Mouse (Mus musculus) kidney, adult 2 months (tissue): ENCODE data around the gene Plcxd2.
A peak's percentile ranks its signal among the peaks of the same experiment; 100 is the strongest.

Source experiments
- CTCF ChIP-seq: fragments of 200-500 bp; conservative IDR thresholded peaks from 2 replicates; pipeline ENCODE4 v1.5.1; 2011; ENCODE audit warnings: low read depth, mild to moderate bottlenecking, control low read depth, low read length, moderate library complexity, mixed read lengths; ENCODE audit not compliant: insufficient read depth, insufficient read length
- POLR2A ChIP-seq: fragments of 200-500 bp; IDR thresholded peaks from one replicate; pipeline ENCODE4 v1.6.1; 2011; ENCODE audit warnings: low read depth, low read length, control low read depth

DNA sequence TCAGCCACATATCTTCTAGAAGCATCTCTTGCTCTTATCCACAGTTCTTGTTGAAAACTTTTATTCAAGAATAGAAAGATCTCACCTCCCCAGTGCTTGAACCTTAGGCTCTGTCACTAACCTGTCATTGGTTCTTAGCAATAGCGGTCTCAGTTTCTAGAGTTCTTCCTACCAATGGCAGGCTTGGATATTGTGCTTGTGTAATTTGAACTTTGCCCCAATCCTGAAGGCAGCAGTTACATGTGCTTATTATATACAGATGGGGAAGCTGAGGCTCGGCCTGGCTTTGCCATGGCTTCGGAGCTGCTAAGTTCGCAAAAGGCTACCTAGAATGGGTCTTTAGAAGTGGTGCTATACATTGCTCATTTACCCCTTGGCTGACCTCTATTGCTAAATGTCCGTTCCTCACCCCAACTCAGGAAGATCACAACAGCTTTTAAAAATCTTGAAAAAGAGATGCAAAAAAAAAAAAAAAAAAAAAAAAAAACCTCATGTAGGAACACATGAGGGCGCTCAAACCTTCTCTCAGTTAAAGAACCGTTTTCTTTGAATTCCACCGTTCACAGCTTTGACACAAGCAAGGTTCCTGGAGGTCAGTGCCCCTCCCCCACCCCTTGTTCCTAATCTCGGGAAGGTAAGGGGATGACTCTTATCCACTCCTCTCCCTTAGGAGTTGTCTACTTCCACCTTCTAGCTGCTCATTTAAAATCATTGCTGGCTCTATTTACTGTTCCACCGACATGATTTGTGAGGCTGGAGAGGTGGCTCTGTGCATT, 18.9 kb downstream of the Plcxd2 start:
- TF ChIP-seq CTCF (0 out of 2 replicates have a peak, but pooled peaks have one; percentile 13), POLR2A (no peak)
